Mouse (Mus musculus) large intestine, adult 2 months (tissue): ENCODE results near the gene Nup85. TPM values are rescaled to one million over a fixed set of nuclear protein-coding genes. Genes with fewer than 3 reads are reported as not detected.

ENCODE experiments used
- DNase-seq: peaks from one replicate; pipeline ENCODE4 v3.0.0-alpha.2; 2012; ENCODE audit warnings: low read depth, low spot score
- WGBS: fragments of 180-500 bp; shearing (Covaris S2); methylation state at CpG from one replicate; pipeline ENCODE4 v1.1.7; 2018; 5-methylcytosine and 5-hydroxymethylcytosine counted together
- polyA plus RNA-seq: library from polyadenylated mRNA; depleted of rRNA; stranded (reverse); fragments of >200 nt; gene quantifications from 2 replicates; pipeline ENCODE4 v1.2.3, GENCODE M21; 2012; rRNA removed

The Nup85 gene
- polyA plus RNA-seq, 1 experiment = 56.6 TPM

GRCm38 (mm10) chr11:115629734-115630531 lies 65.7 kb downstream of the Nup85 start:
- WGBS = 82% methylated on average over 13 of the region's 13 CpGs
- no peak for DNase-seq

DNA sequence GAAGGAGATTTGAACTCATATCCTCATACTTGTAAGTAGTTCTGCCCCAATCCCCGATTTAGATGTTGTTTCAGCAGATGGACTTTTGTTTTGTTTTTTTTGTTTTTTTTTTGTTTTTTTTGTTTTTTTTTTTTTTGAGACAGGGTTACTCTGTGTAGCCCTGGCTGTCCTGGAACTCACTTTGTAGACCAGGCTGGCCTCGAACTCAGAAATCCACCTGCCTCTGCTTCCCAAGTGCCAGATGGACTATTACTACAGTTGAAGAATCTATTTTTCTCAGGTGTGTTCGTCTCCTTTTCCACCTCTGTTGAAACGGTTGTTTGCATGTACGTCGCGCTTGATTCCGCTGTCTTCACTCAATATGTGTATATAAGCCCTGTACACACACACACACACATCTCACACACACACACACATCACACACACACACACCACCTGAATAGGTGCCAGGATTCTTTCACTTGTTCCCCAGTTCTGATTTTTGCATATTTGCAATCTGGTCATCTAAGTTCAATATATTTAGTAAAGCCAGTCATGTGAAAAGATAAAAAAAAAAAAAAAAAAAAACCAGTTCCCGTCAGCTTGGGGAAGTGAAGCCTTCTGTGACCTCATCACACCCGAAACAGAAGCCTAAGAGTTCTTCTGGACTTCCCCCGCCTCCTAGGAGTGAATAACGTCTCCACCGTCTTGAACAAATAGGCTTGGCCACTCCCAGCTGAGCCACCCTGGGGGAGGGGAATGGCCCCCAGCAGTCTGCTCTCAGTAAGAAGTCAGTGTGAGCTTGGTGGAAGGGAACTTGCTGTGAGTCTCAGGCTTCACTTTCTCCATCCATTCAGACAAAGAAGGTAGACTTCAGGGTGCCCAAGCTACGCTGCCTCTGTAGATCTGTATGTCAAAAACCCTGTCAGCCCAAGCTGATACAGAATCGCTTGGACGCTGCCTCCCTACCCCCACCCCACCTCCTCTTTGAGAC lies 66.6 kb downstream of the Nup85 start:
- no peak for DNase-seq
- 19% methylated on average over 16 of the region's 16 CpGs for WGBS

DNA sequence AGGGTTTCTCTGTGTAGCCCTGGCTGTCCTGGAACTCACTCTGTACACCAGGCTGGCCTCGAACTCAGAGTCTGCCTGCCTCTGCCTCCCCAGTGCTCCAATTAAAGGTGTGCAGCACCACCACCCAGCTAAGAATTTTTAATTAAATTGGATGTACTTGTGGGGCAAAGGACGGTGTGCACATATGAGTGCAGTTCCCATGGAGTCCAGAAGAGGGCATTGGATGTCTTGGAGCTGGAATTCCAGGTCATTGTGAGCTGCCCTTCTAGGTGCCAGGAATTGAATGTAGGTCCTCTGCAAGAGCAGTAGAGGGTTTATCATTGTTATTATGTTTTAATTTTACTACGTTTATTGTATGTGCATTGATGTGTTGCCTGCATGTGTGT lies 67.3 kb downstream of the Nup85 start:
- no peak for DNase-seq
- 27% methylated on average over 3 of the region's 3 CpGs for WGBS

GRCm38 (mm10) chr11:115632247-115632646 lies 68.0 kb downstream of the Nup85 start:
- WGBS = 63% methylated on average over 7 of the region's 7 CpGs
- no peak for DNase-seq

GRCm38 (mm10) chr11:115632862-115633261 lies 68.6 kb downstream of the Nup85 start:
- no peak for DNase-seq
- 82% methylated on average over 10 of the region's 10 CpGs for WGBS

Other genes with a start within 250 kb of the Nup85 start
- 0.02 and 0.11 TPM in 2 replicates for gene Ush1g, start 242.4 kb upstream of the Nup85 start, polyA plus RNA-seq
- gene Otop3, start 229.7 kb upstream of the Nup85 start, polyA plus RNA-seq = 0.06 and 0.12 TPM in 2 replicates
- gene Hid1, start 196.7 kb upstream of the Nup85 start, polyA plus RNA-seq = 25.7 and 34.6 TPM in 2 replicates
- 4.0 and 4.2 TPM in 2 replicates for gene Cdr2l, start 182.5 kb upstream of the Nup85 start, polyA plus RNA-seq
- 77.6 and 92.0 TPM in 2 replicates for gene Mrpl58, start 160.7 kb upstream of the Nup85 start, polyA plus RNA-seq
- gene Atp5h, start 144.5 kb upstream of the Nup85 start, polyA plus RNA-seq = 177 and 188 TPM in 2 replicates
- 24.2 and 29.0 TPM in 2 replicates for gene Kctd2, start 144.3 kb upstream of the Nup85 start, polyA plus RNA-seq
- gene Trim80, start 123.9 kb upstream of the Nup85 start, polyA plus RNA-seq = 0.86 and 1.9 TPM in 2 replicates
- 74.5 and 172 TPM in 2 replicates for gene Slc16a5, start 102.0 kb upstream of the Nup85 start, polyA plus RNA-seq
- 8.0 and 9.7 TPM in 2 replicates for gene Armc7, start 88.8 kb upstream of the Nup85 start, polyA plus RNA-seq
- gene Nt5c, start 72.6 kb upstream of the Nup85 start, polyA plus RNA-seq = 144 and 157 TPM in 2 replicates
- 503 and 505 TPM in 2 replicates for gene Jpt1, start 50.0 kb upstream of the Nup85 start, polyA plus RNA-seq
- 45.3 and 50.3 TPM in 2 replicates for gene Sumo2, start 28.2 kb upstream of the Nup85 start, polyA plus RNA-seq
- gene Mrps7, start 39.5 kb downstream of the Nup85 start, polyA plus RNA-seq = 31.4 and 33.2 TPM in 2 replicates
- 16.2 and 20.9 TPM in 2 replicates for gene Gga3, start 39.6 kb downstream of the Nup85 start, polyA plus RNA-seq
- 112 and 114 TPM in 2 replicates for gene Mif4gd, start 48.5 kb downstream of the Nup85 start, polyA plus RNA-seq
- gene Slc25a19, start 63.9 kb downstream of the Nup85 start, polyA plus RNA-seq = 30.4 and 36.8 TPM in 2 replicates
- gene Grb2, start 144.2 kb downstream of the Nup85 start, polyA plus RNA-seq = 38.7 and 43.6 TPM in 2 replicates
- 57.9 and 85.8 TPM in 2 replicates for gene Tmem94, start 201.0 kb downstream of the Nup85 start, polyA plus RNA-seq
- gene Caskin2, start 249.2 kb downstream of the Nup85 start, polyA plus RNA-seq = 31.3 and 42.0 TPM in 2 replicates